Mouse (Mus musculus): ENCODE measurements around the gene Ccdc15. TPM values are rescaled to one million over a fixed set of nuclear protein-coding genes. Genes with fewer than 3 reads are reported as not detected.

Gene Ccdc15
- polyA plus RNA-seq, 1 experiment from 2014 or later = 1.8 TPM

GRCm38 (mm10) chr9:37354485-37354884, 6.3 kb upstream of the Ccdc15 start:
- no peaks in the 10 kb centered on the region for H3K36me3 ChIP-seq (ENCODE audit: control insufficient read depth, insufficient read depth)
- no peaks in the 10 kb centered on the region for H3K27me3 ChIP-seq (replicated peaks; ENCODE audit: control insufficient read depth, insufficient read depth, low read length)
- no peak overlapping the region for H3K4me3 ChIP-seq (ENCODE audit: low read depth, low read length)
- no peaks in the 10 kb centered on the region for H3K4me1 ChIP-seq (replicated peaks; ENCODE audit: control insufficient read depth, insufficient read depth, low read length)
- no peak overlapping the region for H3K4me2 ChIP-seq (replicated peaks; ENCODE audit: low read depth)
- H3K9ac ChIP-seq (ENCODE audit: low read depth, low read length) = no peak overlapping the region
- H3K9me3 ChIP-seq (ENCODE audit: control insufficient read depth) = no peaks in the 10 kb centered on the region
- no peak overlapping the region for H3K27ac ChIP-seq (ENCODE audit: low read depth, low read length)
- 71% methylated on average over 1 of the region's 1 CpGs for WGBS
- no peak for ATAC-seq
- no peak for TF ChIP-seq CTCF (IDR thresholded peaks at IDR 0.05; ENCODE audit: low read depth)

GRCm38 (mm10) chr9:37351266-37351665, 3.0 kb upstream of the Ccdc15 start:
- no peak overlapping the region for H3K27ac ChIP-seq (ENCODE audit: low read depth, low read length)
- H3K4me1 ChIP-seq (replicated peaks; ENCODE audit: control insufficient read depth, insufficient read depth, low read length) = 0 out of 2 replicates have a peak, but pooled peaks cover 3% of the 10 kb centered on the region
- ATAC-seq = no peak
- H3K27me3 ChIP-seq (replicated peaks; ENCODE audit: control insufficient read depth, insufficient read depth, low read length) = no peaks in the 10 kb centered on the region
- no peak for TF ChIP-seq CTCF (IDR thresholded peaks at IDR 0.05; ENCODE audit: low read depth)
- H3K9me3 ChIP-seq (ENCODE audit: control insufficient read depth) = no peaks in the 10 kb centered on the region
- no peak overlapping the region for H3K9ac ChIP-seq (ENCODE audit: low read depth, low read length)
- H3K4me3 ChIP-seq (ENCODE audit: low read depth, low read length) = no peak overlapping the region
- H3K4me2 ChIP-seq (replicated peaks; ENCODE audit: low read depth) = no peak overlapping the region
- WGBS = 45% methylated on average over 2 of the region's 2 CpGs
- H3K36me3 ChIP-seq (ENCODE audit: control insufficient read depth, insufficient read depth) = no peaks in the 10 kb centered on the region

GRCm38 (mm10) chr9:37349050-37349449, 818 bp upstream of the Ccdc15 start:
- Histone ChIP-seq H3K27me3 (replicated peaks; ENCODE audit: control insufficient read depth, insufficient read depth, low read length) (no peaks in the 10 kb centered on the region), H3K9ac (ENCODE audit: low read depth, low read length) (0 out of 2 replicates have a peak overlapping the region, but pooled peaks have one; percentile 81), H3K4me1 (replicated peaks; ENCODE audit: control insufficient read depth, insufficient read depth, low read length) (0 out of 2 replicates have a peak, but pooled peaks cover 3% of the 10 kb centered on the region), H3K4me3 (ENCODE audit: low read depth, low read length) (peak overlapping the region; percentile 77), H3K4me2 (replicated peaks; ENCODE audit: low read depth) (peak overlapping the region; percentile 96), H3K27ac (ENCODE audit: low read depth, low read length) (no peak overlapping the region), H3K36me3 (ENCODE audit: control insufficient read depth, insufficient read depth) (no peaks in the 10 kb centered on the region), H3K9me3 (ENCODE audit: control insufficient read depth) (no peaks in the 10 kb centered on the region)
- no peak for TF ChIP-seq CTCF (IDR thresholded peaks at IDR 0.05; ENCODE audit: low read depth)
- 90% methylated on average over 3 of the region's 3 CpGs for WGBS
- no peak for ATAC-seq

GRCm38 (mm10) chr9:37347184-37347987, 846 bp downstream of the Ccdc15 start:
- TF ChIP-seq CTCF (IDR thresholded peaks at IDR 0.05; ENCODE audit: low read depth) = no peak
- Histone ChIP-seq H3K4me2 (replicated peaks; ENCODE audit: low read depth) (peak overlapping the region; percentile 96), H3K4me1 (replicated peaks; ENCODE audit: control insufficient read depth, insufficient read depth, low read length) (0 out of 2 replicates have a peak, but pooled peaks cover 3% of the 10 kb centered on the region), H3K27me3 (replicated peaks; ENCODE audit: control insufficient read depth, insufficient read depth, low read length) (no peaks in the 10 kb centered on the region), H3K36me3 (ENCODE audit: control insufficient read depth, insufficient read depth) (no peaks in the 10 kb centered on the region), H3K9me3 (ENCODE audit: control insufficient read depth) (no peaks in the 10 kb centered on the region), H3K4me3 (ENCODE audit: low read depth, low read length) (peak overlapping the region; percentile 77), H3K9ac (ENCODE audit: low read depth, low read length) (peak overlapping the region; percentile 81), H3K27ac (ENCODE audit: low read depth, low read length) (peak overlapping the region; percentile 86)
- WGBS = 18% methylated on average over 12 of the region's 12 CpGs
- no peak for ATAC-seq

- no peak for ATAC-seq
- Histone ChIP-seq H3K27me3 (replicated peaks; ENCODE audit: control insufficient read depth, insufficient read depth, low read length) (no peaks in the 10 kb centered on the region), H3K9me3 (ENCODE audit: control insufficient read depth) (no peaks in the 10 kb centered on the region), H3K4me2 (replicated peaks; ENCODE audit: low read depth) (no peak overlapping the region), H3K9ac (ENCODE audit: low read depth, low read length) (no peak overlapping the region), H3K4me3 (ENCODE audit: low read depth, low read length) (no peak overlapping the region), H3K4me1 (replicated peaks; ENCODE audit: control insufficient read depth, insufficient read depth, low read length) (0 out of 2 replicates have a peak, but pooled peaks cover 3% of the 10 kb centered on the region), H3K36me3 (ENCODE audit: control insufficient read depth, insufficient read depth) (no peaks in the 10 kb centered on the region), H3K27ac (ENCODE audit: low read depth, low read length) (no peak overlapping the region)
- WGBS = 80% methylated on average over 3 of the region's 3 CpGs
- no peak for TF ChIP-seq CTCF (IDR thresholded peaks at IDR 0.05; ENCODE audit: low read depth)
Observed at GRCm38 (mm10) chr9:37345406-37345805, 2.8 kb downstream of the Ccdc15 start.

- WGBS = 44% methylated on average over 3 of the region's 3 CpGs
- Histone ChIP-seq H3K27ac (ENCODE audit: low read depth, low read length) (no peak overlapping the region), H3K27me3 (replicated peaks; ENCODE audit: control insufficient read depth, insufficient read depth, low read length) (no peaks in the 10 kb centered on the region), H3K9ac (ENCODE audit: low read depth, low read length) (no peak overlapping the region), H3K4me2 (replicated peaks; ENCODE audit: low read depth) (no peak overlapping the region), H3K4me1 (replicated peaks; ENCODE audit: control insufficient read depth, insufficient read depth, low read length) (no peaks in the 10 kb centered on the region), H3K4me3 (ENCODE audit: low read depth, low read length) (no peak overlapping the region), H3K9me3 (ENCODE audit: control insufficient read depth) (no peaks in the 10 kb centered on the region), H3K36me3 (ENCODE audit: control insufficient read depth, insufficient read depth) (no peaks in the 10 kb centered on the region)
- peak; percentile 82 for TF ChIP-seq CTCF (IDR thresholded peaks at IDR 0.05; ENCODE audit: low read depth)
- no peak for ATAC-seq
Observed at GRCm38 (mm10) chr9:37329456-37329855, 18.8 kb downstream of the Ccdc15 start.

All from intestine, postnatal 0 days (tissue).